Mouse (Mus musculus): ENCODE data around the gene Dlx2. TPM values are rescaled to one million over a fixed set of nuclear protein-coding genes. Genes with fewer than 3 reads are reported as not detected.

Gene Dlx2
- polyA plus RNA-seq, 1 experiment from 2014 or later, result 44.8 TPM

DNA sequence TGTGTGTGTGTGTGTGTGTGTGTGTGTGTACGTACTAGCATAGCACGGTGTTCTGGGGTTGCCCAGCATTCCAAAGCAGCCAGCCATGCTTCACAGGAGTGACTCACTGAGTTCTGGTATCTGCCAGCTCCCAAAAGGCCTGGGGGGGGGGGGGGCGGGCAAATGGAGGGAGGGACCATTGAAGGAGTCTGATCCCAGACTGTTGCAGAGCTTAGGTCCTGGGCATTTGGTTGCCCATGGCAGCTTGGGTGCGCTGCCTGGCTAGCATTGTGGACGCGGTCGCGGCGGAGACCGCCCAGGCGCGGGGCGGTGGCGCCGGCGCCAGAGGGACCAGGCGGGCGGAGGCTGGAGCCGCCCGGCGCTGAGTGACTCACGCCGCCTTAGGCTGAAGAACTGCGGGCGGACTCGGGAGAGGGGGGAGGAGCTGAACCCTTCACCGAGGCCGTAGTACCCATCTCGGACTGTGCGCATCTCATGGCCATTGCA is 3.7 kb downstream of the Dlx2 start:
- peak overlapping the region; percentile 95 for H3K27ac ChIP-seq (ENCODE audit: low read depth, low read length)
- under 1% methylated on average over 29 of the region's 30 CpGs for WGBS
- peaks cover 5% of the 10 kb centered on the region; the same call in 1 of the 2 replicates for H3K36me3 ChIP-seq (ENCODE audit: control insufficient read depth, insufficient read depth, low read length)
- peaks cover 43% of the 10 kb centered on the region for H3K27me3 ChIP-seq (replicated peaks; ENCODE audit: control insufficient read depth, insufficient read depth, low read length)
- DNase-seq (ENCODE audit: low spot score), result peak; percentile 46
- H3K9me3 ChIP-seq (replicated peaks; ENCODE audit: control insufficient read depth, low read length), result no peaks in the 10 kb centered on the region
- H3K4me2 ChIP-seq (ENCODE audit: low read length), result peak overlapping the region; percentile 90
- peak overlapping the region; percentile 84 for H3K9ac ChIP-seq (ENCODE audit: low read length)
- H3K4me1 ChIP-seq (ENCODE audit: control insufficient read depth, insufficient read depth, low read length), result peaks cover 21% of the 10 kb centered on the region
- peak; percentile 16 for ATAC-seq
- H3K4me3 ChIP-seq (ENCODE audit: low read depth, low read length), result peak overlapping the region; percentile 66

DNA sequence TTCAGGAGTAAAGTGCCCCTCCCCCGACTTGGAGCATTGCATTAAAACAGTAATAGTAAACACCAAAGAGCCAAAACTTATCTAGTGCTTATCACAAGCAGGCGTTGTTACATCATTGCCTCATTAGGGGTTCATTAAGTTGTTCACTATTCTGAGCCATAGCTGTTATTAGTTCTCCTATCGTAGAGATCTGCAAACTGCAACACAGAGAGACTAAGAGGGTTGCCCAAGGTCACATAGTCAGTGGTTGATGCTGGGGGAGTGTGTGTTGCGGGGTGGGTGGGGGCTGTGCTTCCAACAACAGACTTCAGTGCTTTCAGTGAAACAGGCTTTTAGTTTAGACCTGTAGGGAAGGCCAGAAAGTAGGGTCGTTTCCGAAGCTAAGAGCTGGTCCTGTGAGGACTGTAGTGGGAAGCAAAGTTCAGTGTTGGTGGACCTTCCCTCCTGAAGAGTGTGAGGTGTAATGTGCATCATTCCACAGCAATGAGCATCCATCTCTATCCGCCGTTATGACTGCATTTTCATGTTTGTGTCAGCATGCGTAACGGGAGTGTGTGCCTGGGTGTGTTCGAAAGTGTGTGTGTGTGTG is 4.2 kb downstream of the Dlx2 start:
- DNase-seq (ENCODE audit: low spot score), result peak; percentile 55
- H3K4me2 ChIP-seq (ENCODE audit: low read length), result peak overlapping the region; percentile 90
- WGBS, result 4% methylated on average over 11 of the region's 11 CpGs
- ATAC-seq, result no peak
- H3K9me3 ChIP-seq (replicated peaks; ENCODE audit: control insufficient read depth, low read length), result no peaks in the 10 kb centered on the region
- peak overlapping the region; percentile 66 for H3K4me3 ChIP-seq (ENCODE audit: low read depth, low read length)
- peaks cover 43% of the 10 kb centered on the region for H3K27me3 ChIP-seq (replicated peaks; ENCODE audit: control insufficient read depth, insufficient read depth, low read length)
- H3K27ac ChIP-seq (ENCODE audit: low read depth, low read length), result peak overlapping the region; percentile 95
- peaks cover 21% of the 10 kb centered on the region for H3K4me1 ChIP-seq (ENCODE audit: control insufficient read depth, insufficient read depth, low read length)
- H3K9ac ChIP-seq (ENCODE audit: low read length), result peak overlapping the region; percentile 84
- H3K36me3 ChIP-seq (ENCODE audit: control insufficient read depth, insufficient read depth, low read length), result peaks cover 5% of the 10 kb centered on the region; the same call in 1 of the 2 replicates

DNA sequence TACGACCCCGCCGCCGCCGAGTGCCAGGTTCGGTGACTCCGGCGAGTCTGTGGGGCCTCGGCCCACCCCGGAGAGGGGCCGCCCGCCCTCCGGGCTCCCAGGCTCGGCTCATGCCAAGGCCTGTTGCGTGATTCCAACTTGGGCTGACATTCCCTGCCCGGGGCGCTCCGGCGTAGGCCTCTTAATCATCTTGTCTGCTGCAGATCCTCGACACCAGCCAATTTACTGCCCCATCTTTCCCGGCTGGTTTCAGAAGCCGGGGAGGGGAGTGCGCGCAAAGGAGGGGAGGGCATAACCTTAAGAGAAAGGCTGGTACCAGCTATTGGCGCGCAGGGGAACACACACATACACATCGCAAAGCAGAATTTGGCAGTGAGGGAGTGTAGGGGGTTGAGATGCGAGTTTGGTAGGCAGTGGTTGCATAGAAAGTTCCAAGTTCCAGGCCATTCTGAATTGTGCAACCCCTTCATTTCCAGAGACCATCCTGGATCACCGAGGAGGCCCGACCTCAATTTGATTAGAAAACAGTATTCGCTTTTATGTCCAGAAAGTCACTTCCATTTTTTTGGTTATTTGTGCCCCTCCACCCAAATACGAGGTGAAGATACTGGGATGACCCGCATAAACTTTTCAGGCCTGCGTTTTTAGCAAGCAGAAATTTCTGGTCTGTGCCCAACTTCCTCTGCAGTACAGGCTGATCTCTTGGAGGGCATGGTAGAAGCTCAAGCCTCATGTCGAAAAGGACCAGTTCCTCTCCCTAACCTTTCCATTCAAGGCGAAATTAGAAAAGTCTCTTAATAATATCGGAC is 4.9 kb downstream of the Dlx2 start:
- H3K36me3 ChIP-seq (ENCODE audit: control insufficient read depth, insufficient read depth, low read length), result peaks cover 5% of the 10 kb centered on the region; the same call in 1 of the 2 replicates
- DNase-seq (ENCODE audit: low spot score) (no peak), ATAC-seq (no peak; the same call in 1 of the 2 replicates)
- H3K4me1 ChIP-seq (ENCODE audit: control insufficient read depth, insufficient read depth, low read length), result peaks cover 17% of the 10 kb centered on the region
- peak overlapping the region; percentile 90 for H3K4me2 ChIP-seq (ENCODE audit: low read length)
- 2% methylated on average over 37 of the region's 37 CpGs for WGBS
- peaks cover 48% of the 10 kb centered on the region for H3K27me3 ChIP-seq (replicated peaks; ENCODE audit: control insufficient read depth, insufficient read depth, low read length)
- peak overlapping the region; percentile 66 for H3K4me3 ChIP-seq (ENCODE audit: low read depth, low read length)
- no peaks in the 10 kb centered on the region for H3K9me3 ChIP-seq (replicated peaks; ENCODE audit: control insufficient read depth, low read length)
- H3K9ac ChIP-seq (ENCODE audit: low read length), result peak overlapping the region; percentile 84
- H3K27ac ChIP-seq (ENCODE audit: low read depth, low read length), result peak overlapping the region; percentile 95

DNA sequence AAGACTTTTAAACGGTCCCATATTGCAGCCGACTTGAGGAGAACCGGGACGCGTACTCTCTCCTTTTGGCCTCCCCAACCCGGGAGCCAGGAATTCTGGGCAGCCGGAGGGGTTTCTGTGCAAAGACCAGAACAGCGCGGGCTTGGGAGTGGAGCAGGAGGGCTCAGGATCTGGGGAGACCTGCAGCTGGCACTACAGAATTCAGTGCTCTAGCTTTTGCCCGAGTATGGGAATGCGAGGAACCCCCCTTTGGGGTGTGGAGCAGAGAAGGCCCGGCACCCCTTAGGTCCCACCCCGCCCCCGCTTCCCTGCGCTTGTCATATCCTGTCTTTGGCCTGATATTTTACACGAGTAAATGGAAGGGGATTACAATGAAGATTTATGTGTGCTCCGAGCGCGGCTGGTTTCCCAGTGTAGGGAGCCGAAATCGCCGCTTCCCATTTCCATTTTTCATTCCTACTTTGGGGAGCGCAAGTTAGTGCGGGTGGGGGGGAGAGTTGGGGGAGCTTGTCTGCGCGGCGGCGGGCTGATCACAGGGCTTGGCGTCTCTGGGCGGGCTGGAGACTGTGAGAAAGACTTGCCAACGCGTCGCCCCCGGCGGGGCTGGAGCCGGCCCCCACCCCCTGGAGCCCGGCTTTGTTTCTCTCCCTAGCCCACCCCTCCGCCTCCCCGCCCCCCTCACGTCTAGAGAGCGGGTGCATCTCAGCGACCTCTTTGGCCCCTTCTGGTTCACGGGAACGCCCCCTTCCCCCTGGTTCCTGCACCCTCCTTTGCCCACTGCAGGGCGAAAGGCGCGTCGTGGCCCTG is 5.7 kb downstream of the Dlx2 start:
- H3K36me3 ChIP-seq (ENCODE audit: control insufficient read depth, insufficient read depth, low read length), result peaks cover 5% of the 10 kb centered on the region; the same call in 1 of the 2 replicates
- peak overlapping the region; percentile 84 for H3K9ac ChIP-seq (ENCODE audit: low read length)
- DNase-seq (ENCODE audit: low spot score), result peak; percentile 58
- H3K9me3 ChIP-seq (replicated peaks; ENCODE audit: control insufficient read depth, low read length), result no peaks in the 10 kb centered on the region
- under 1% methylated on average over 43 of the region's 48 CpGs for WGBS
- peak overlapping the region; percentile 66 for H3K4me3 ChIP-seq (ENCODE audit: low read depth, low read length)
- peaks cover 14% of the 10 kb centered on the region for H3K4me1 ChIP-seq (ENCODE audit: control insufficient read depth, insufficient read depth, low read length)
- H3K27me3 ChIP-seq (replicated peaks; ENCODE audit: control insufficient read depth, insufficient read depth, low read length), result peaks cover 50% of the 10 kb centered on the region
- peak overlapping the region; percentile 90 for H3K4me2 ChIP-seq (ENCODE audit: low read length)
- peak overlapping the region; percentile 95 for H3K27ac ChIP-seq (ENCODE audit: low read depth, low read length)
- peak; percentile 24 for ATAC-seq

GRCm38 (mm10) chr2:71534242-71535052 is 12.1 kb downstream of the Dlx2 start:
- Histone ChIP-seq H3K4me2 (ENCODE audit: low read length) (peak overlapping the region; percentile 75), H3K9me3 (replicated peaks; ENCODE audit: control insufficient read depth, low read length) (no peaks in the 10 kb centered on the region), H3K9ac (ENCODE audit: low read length) (peak overlapping the region; percentile 62), H3K27me3 (replicated peaks; ENCODE audit: control insufficient read depth, insufficient read depth, low read length) (peaks cover 58% of the 10 kb centered on the region), H3K36me3 (ENCODE audit: control insufficient read depth, insufficient read depth, low read length) (no peaks in the 10 kb centered on the region), H3K4me3 (ENCODE audit: low read depth, low read length) (peak overlapping the region; percentile 52), H3K27ac (ENCODE audit: low read depth, low read length) (peak overlapping the region; percentile 97), H3K4me1 (ENCODE audit: control insufficient read depth, insufficient read depth, low read length) (peaks cover 7% of the 10 kb centered on the region; the same call in 1 of the 2 replicates)
- DNase-seq (ENCODE audit: low spot score) (peak; percentile 35), ATAC-seq (no peak)
- WGBS, result 1% methylated on average over 20 of the region's 20 CpGs

DNA sequence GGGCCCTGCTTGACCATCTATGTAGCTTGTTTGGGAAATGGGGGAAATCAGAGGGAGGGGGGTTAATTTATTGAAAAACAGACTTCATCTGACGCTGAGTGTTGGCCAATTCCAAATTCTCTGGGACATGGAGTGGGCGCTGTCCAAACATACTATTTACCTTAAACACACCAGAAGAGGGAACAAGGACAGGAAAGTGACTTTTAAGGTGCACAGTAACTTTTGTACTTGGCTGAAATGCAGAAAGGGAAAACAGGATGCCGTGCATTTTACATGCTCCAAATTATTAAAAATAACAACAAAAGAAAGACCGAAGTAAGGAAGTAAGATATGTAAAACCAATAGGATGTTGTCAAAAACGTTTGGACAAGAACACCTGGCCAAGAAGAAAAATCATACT is 13.5 kb downstream of the Dlx2 start:
- Histone ChIP-seq H3K27ac (ENCODE audit: low read depth, low read length) (peak overlapping the region; percentile 97), H3K36me3 (ENCODE audit: control insufficient read depth, insufficient read depth, low read length) (no peaks in the 10 kb centered on the region), H3K4me2 (ENCODE audit: low read length) (peak overlapping the region; percentile 75), H3K9me3 (replicated peaks; ENCODE audit: control insufficient read depth, low read length) (no peaks in the 10 kb centered on the region), H3K27me3 (replicated peaks; ENCODE audit: control insufficient read depth, insufficient read depth, low read length) (peaks cover 57% of the 10 kb centered on the region), H3K4me3 (ENCODE audit: low read depth, low read length) (peak overlapping the region; percentile 52), H3K9ac (ENCODE audit: low read length) (peak overlapping the region; percentile 88), H3K4me1 (ENCODE audit: control insufficient read depth, insufficient read depth, low read length) (peaks cover 10% of the 10 kb centered on the region; the same call in 1 of the 2 replicates)
- DNase-seq (ENCODE audit: low spot score), result no peak
- WGBS, result 9% methylated on average over 5 of the region's 5 CpGs
- ATAC-seq, result no peak

GRCm38 (mm10) chr2:71531990-71532970 is 14.3 kb downstream of the Dlx2 start:
- peak overlapping the region; percentile 88 for H3K9ac ChIP-seq (ENCODE audit: low read length)
- DNase-seq (ENCODE audit: low spot score), result peak; percentile 40
- H3K27me3 ChIP-seq (replicated peaks; ENCODE audit: control insufficient read depth, insufficient read depth, low read length), result peaks cover 59% of the 10 kb centered on the region

More at GRCm38 (mm10) chr2:71531990-71532970, 14.3 kb downstream of the Dlx2 start:
- no peaks in the 10 kb centered on the region for H3K36me3 ChIP-seq (ENCODE audit: control insufficient read depth, insufficient read depth, low read length)
- H3K4me3 ChIP-seq (ENCODE audit: low read depth, low read length), result peak overlapping the region; percentile 52
- peak overlapping the region; percentile 75 for H3K4me2 ChIP-seq (ENCODE audit: low read length)
- WGBS, result 3% methylated on average over 43 of the region's 43 CpGs
- H3K9me3 ChIP-seq (replicated peaks; ENCODE audit: control insufficient read depth, low read length), result no peaks in the 10 kb centered on the region
- H3K4me1 ChIP-seq (ENCODE audit: control insufficient read depth, insufficient read depth, low read length), result peaks cover 10% of the 10 kb centered on the region; the same call in 1 of the 2 replicates
- peak overlapping the region; percentile 97 for H3K27ac ChIP-seq (ENCODE audit: low read depth, low read length)
- no peak for ATAC-seq

Measured in forebrain, embryonic 14.5 days (tissue).